Mouse (Mus musculus) retina, adult 2 months (tissue): ENCODE results near the gene Haus4.

Experiments
- DNase-seq: peaks from one replicate; pipeline ENCODE4 v3.0.0-alpha.2; 2012; ENCODE audit warnings: low read depth, low spot score

Gene Haus4

GRCm38 (mm10) chr14:54496706-54497105 is 57.7 kb downstream of the Haus4 start:
- no peak for DNase-seq

- peak; percentile 37 for DNase-seq
Observed at GRCm38 (mm10) chr14:54494234-54494633, 60.2 kb downstream of the Haus4 start.

- DNase-seq, result no peak
Observed at GRCm38 (mm10) chr14:54493236-54493635, 61.2 kb downstream of the Haus4 start.

GRCm38 (mm10) chr14:54492345-54493131 is 61.9 kb downstream of the Haus4 start:
- no peak for DNase-seq
